Mouse (Mus musculus): ENCODE measurements around the gene Zcchc14. TPM values are rescaled to one million over a fixed set of nuclear protein-coding genes. Genes with fewer than 3 reads are reported as not detected.

The Zcchc14 gene
- total and polyA plus RNA-seq, 3 experiments: not detected

GRCm38 (mm10) chr8:121607661-121608060, 45.0 kb downstream of the Zcchc14 start:
- TF ChIP-seq SMC3 (IDR thresholded peaks at IDR 0.05; ENCODE audit: low read depth, low read length) (peak; percentile 43), CTCF (conservative IDR thresholded peaks at IDR 0.05 in 1 of 2, IDR thresholded peaks at IDR 0.05 in 1 of 2; ENCODE audit: low read depth in 2 of 2, low read length in 2 of 2) (peak; percentile 33 to 70; a peak in 3 of 4 replicates), ZNF384 (IDR thresholded peaks at IDR 0.05; ENCODE audit: low read depth, low read length) (no peak)
- no peaks in the 10 kb centered on the region for H3K36me3 ChIP-seq (replicated peaks in 1 of 2; ENCODE audit: control insufficient read depth in 1 of 2, insufficient read depth in 1 of 2, low read length in 1 of 2)
- H3K4me2 ChIP-seq (ENCODE audit: insufficient read depth, low read depth, poor library complexity, severe bottlenecking): no peak overlapping the region
- in situ Hi-C loops (cut with MboI; ENCODE audit: low pct_ligation_motif_present, low pct_unique_long_range_greater_than_20kb, low sequenced_read_pairs) (no loop called here), dilution Hi-C loops (cut with MboI; ENCODE audit: extremely low pct_ligation_motif_present, extremely low pct_unique_long_range_greater_than_20kb, low sequenced_read_pairs) (no loop called here)
- H3K27me3 ChIP-seq (replicated peaks): peaks cover 49% of the 10 kb centered on the region
- no peaks in the 10 kb centered on the region for H3K79me2 ChIP-seq (replicated peaks; ENCODE audit: control insufficient read depth, extremely low read depth, insufficient read depth, poor library complexity, severe bottlenecking)
- no peak overlapping the region for H3K27ac ChIP-seq (ENCODE audit: insufficient read depth, low read depth)
- no peak for DNase-seq (ENCODE audit: extremely low read depth)
- no peak overlapping the region for H3K9ac ChIP-seq (ENCODE audit: insufficient read depth, low read depth)
- H3K9me3 ChIP-seq (replicated peaks; ENCODE audit: low read length): no peaks in the 10 kb centered on the region
- H3K4me3 ChIP-seq (replicated peaks in 1 of 3; ENCODE audit: low read depth in 2 of 3, low read length in 2 of 3, poor library complexity in 1 of 3): no peak overlapping the region
- H3K4me1 ChIP-seq (ENCODE audit: control insufficient read depth in 1 of 2, insufficient read depth in 2 of 2): peaks cover 0 to 2% of the 10 kb centered on the region in 2 experiments; a peak in 1 of 4 replicates

DNA sequence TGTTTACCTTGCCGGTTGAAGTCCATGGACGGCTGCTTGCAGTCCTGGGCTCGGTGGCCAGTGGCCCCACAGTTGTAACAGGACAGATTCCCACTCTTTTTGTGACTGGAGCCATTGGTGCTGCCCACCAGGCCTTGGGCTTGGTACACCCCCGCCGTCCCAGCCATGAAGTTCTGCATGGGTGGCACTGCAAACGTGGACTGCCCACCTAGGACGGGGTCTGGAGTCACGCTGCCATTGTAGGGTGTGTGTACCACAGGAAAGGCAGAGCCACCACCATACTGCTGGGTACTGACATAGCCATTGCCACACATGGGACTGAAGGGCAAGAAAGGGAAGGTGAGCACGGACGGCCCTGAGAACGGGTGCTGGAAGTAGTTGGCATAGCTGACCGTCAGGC, 48.9 kb downstream of the Zcchc14 start:
- Histone ChIP-seq H3K4me1 (ENCODE audit: control insufficient read depth in 1 of 2, insufficient read depth in 2 of 2) (peaks cover 0 to 2% of the 10 kb centered on the region in 2 experiments; a peak in 1 of 4 replicates), H3K36me3 (replicated peaks in 1 of 2; ENCODE audit: control insufficient read depth in 1 of 2, insufficient read depth in 1 of 2, low read length in 1 of 2) (peaks cover 0 to 11% of the 10 kb centered on the region in 2 experiments), H3K27ac (ENCODE audit: insufficient read depth, low read depth) (no peak overlapping the region)

GRCm38 (mm10) chr8:121602860-121603259, 49.8 kb downstream of the Zcchc14 start:
- dilution Hi-C loops (cut with MboI; ENCODE audit: extremely low pct_ligation_motif_present, extremely low pct_unique_long_range_greater_than_20kb, low sequenced_read_pairs): no loop called here
- Histone ChIP-seq H3K4me2 (ENCODE audit: insufficient read depth, low read depth, poor library complexity, severe bottlenecking) (no peak overlapping the region), H3K4me1 (ENCODE audit: control insufficient read depth in 1 of 2, insufficient read depth in 2 of 2) (no peaks in the 10 kb centered on the region), H3K79me2 (replicated peaks; ENCODE audit: control insufficient read depth, extremely low read depth, insufficient read depth, poor library complexity, severe bottlenecking) (no peaks in the 10 kb centered on the region), H3K9ac (ENCODE audit: insufficient read depth, low read depth) (no peak overlapping the region), H3K27me3 (replicated peaks) (peaks cover 3% of the 10 kb centered on the region), H3K36me3 (replicated peaks in 1 of 2; ENCODE audit: control insufficient read depth in 1 of 2, insufficient read depth in 1 of 2, low read length in 1 of 2) (peaks cover 4 to 16% of the 10 kb centered on the region in 2 experiments), H3K27ac (ENCODE audit: insufficient read depth, low read depth) (no peak overlapping the region), H3K9me3 (replicated peaks; ENCODE audit: low read length) (no peaks in the 10 kb centered on the region), H3K4me3 (replicated peaks in 1 of 3; ENCODE audit: low read depth in 2 of 3, low read length in 2 of 3, poor library complexity in 1 of 3) (no peak overlapping the region)
- 0 out of 2 replicates have a peak, but pooled peaks have one; percentile 34 for TF ChIP-seq MYC (IDR thresholded peaks at IDR 0.05; ENCODE audit: low read depth, low read length)
- TF ChIP-seq CTCF (conservative IDR thresholded peaks at IDR 0.05 in 1 of 2, IDR thresholded peaks at IDR 0.05 in 1 of 2; ENCODE audit: low read depth in 2 of 2, low read length in 2 of 2): peak; percentile 69 to 99
- no peak for TF ChIP-seq ZKSCAN1 (IDR thresholded peaks at IDR 0.05; ENCODE audit: borderline replicate concordance, low read depth, low read length)
- TF ChIP-seq BHLHE40 (IDR thresholded peaks at IDR 0.05; ENCODE audit: low read depth, low read length): no peak
- TF ChIP-seq CHD1 (IDR thresholded peaks at IDR 0.05; ENCODE audit: low read depth, low read length): no peak
- no peak for TF ChIP-seq UBTF (IDR thresholded peaks at IDR 0.05; ENCODE audit: low read depth, low read length)
- TF ChIP-seq RAD21 (IDR thresholded peaks at IDR 0.05; ENCODE audit: low read depth, low read length): peak; percentile 70
- no peak for TF ChIP-seq MAFK (IDR thresholded peaks at IDR 0.05; ENCODE audit: insufficient replicate concordance, low read length)
- TF ChIP-seq POLR2AphosphoS2 (IDR thresholded peaks at IDR 0.05; ENCODE audit: low read depth, low read length): no peak
- TF ChIP-seq JUN (IDR thresholded peaks at IDR 0.05; ENCODE audit: insufficient read depth, low read depth, low read length): no peak
- peak; percentile 75 for TF ChIP-seq SMC3 (IDR thresholded peaks at IDR 0.05; ENCODE audit: low read depth, low read length)
- no peak for TF ChIP-seq TBP (conservative IDR thresholded peaks at IDR 0.05; ENCODE audit: low read depth, low read length)
- TF ChIP-seq MEF2A (IDR thresholded peaks at IDR 0.05; ENCODE audit: borderline replicate concordance, low read depth, low read length): no peak
- no peak for TF ChIP-seq TCF12 (IDR thresholded peaks at IDR 0.05; ENCODE audit: low read depth, low read length)
- TF ChIP-seq NELFE (IDR thresholded peaks at IDR 0.05; ENCODE audit: low read depth, low read length): peak; percentile 60; the same call in 1 of the 2 replicates
- DNase-seq (ENCODE audit: extremely low read depth): peak; percentile 71
- in situ Hi-C loops (cut with MboI; ENCODE audit: low pct_ligation_motif_present, low pct_unique_long_range_greater_than_20kb, low sequenced_read_pairs): loop anchor here (5.0 kb wide), 1 partner anchor 84 kb away; no protein-coding TSS in a partner anchor

More for the DNA sequence above, 48.9 kb downstream of the Zcchc14 start:
- H3K4me3 ChIP-seq (replicated peaks in 1 of 3; ENCODE audit: low read depth in 2 of 3, low read length in 2 of 3, poor library complexity in 1 of 3): no peak overlapping the region
- no peak overlapping the region for H3K9ac ChIP-seq (ENCODE audit: insufficient read depth, low read depth)
- TF ChIP-seq EP300 (IDR thresholded peaks at IDR 0.05; ENCODE audit: low read length): no peak
- no peak for TF ChIP-seq TBP (conservative IDR thresholded peaks at IDR 0.05; ENCODE audit: low read depth, low read length)
- no peak for TF ChIP-seq MAZ (IDR thresholded peaks at IDR 0.05; ENCODE audit: low read depth, low read length)
- no peak for TF ChIP-seq MAFK (IDR thresholded peaks at IDR 0.05; ENCODE audit: insufficient replicate concordance, low read length)
- no peak for TF ChIP-seq IRF4 (IDR thresholded peaks at IDR 0.05; ENCODE audit: low read depth, low read length)
- TF ChIP-seq POLR2AphosphoS2 (IDR thresholded peaks at IDR 0.05; ENCODE audit: low read depth, low read length): no peak
- no peak for TF ChIP-seq UBTF (IDR thresholded peaks at IDR 0.05; ENCODE audit: low read depth, low read length)
- no peak for TF ChIP-seq ZNF384 (IDR thresholded peaks at IDR 0.05; ENCODE audit: low read depth, low read length)
- no peak for TF ChIP-seq MXI1 (IDR thresholded peaks at IDR 0.05; ENCODE audit: low read depth, low read length)
- dilution Hi-C loops (cut with MboI; ENCODE audit: extremely low pct_ligation_motif_present, extremely low pct_unique_long_range_greater_than_20kb, low sequenced_read_pairs): no loop called here
- DNase-seq (ENCODE audit: extremely low read depth): no peak
- H3K79me2 ChIP-seq (replicated peaks; ENCODE audit: control insufficient read depth, extremely low read depth, insufficient read depth, poor library complexity, severe bottlenecking): no peaks in the 10 kb centered on the region
- H3K4me2 ChIP-seq (ENCODE audit: insufficient read depth, low read depth, poor library complexity, severe bottlenecking): no peak overlapping the region
- in situ Hi-C loops (cut with MboI; ENCODE audit: low pct_ligation_motif_present, low pct_unique_long_range_greater_than_20kb, low sequenced_read_pairs): loop anchor here (5.0 kb wide), 1 partner anchor 84 kb away; no protein-coding TSS in a partner anchor
- H3K9me3 ChIP-seq (replicated peaks; ENCODE audit: low read length): no peaks in the 10 kb centered on the region
- peaks cover 11% of the 10 kb centered on the region for H3K27me3 ChIP-seq (replicated peaks)

All from CH12.LX (cell line).